27 mouse cellular contexts compared by ENCODE assay signal in the genomic region with DNA sequence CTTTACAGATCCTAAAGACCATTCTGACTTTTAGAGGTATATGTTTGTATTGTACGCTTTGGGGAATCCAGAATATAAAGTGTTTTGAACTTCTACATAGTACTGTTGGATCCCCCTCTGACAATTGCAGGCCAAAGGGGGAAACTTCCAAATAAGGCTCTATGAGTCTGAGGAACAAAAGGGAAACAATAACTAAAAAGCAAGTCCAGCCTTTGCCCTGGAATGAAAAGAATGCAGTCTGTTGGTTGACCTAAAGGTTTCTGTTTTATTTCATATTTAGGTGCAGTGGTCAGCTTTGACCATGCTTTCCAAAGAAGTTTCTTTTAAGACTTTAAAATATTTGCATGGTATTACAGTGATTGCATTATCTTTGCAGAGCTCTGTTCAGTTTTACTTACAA.
A peak's percentile ranks its signal among the peaks of the same experiment; 100 is the strongest.
DNase-seq lines count a peak whose midpoint lies in the region; ATAC-seq and TF ChIP-seq lines count a peak whose summit lies in the region.
"Had no signal": no experiment of that assay in that cellular context is flagged by ENCODE, and none has a peak within 500 bp of the region (broad histone marks: within the 10 kb centered on the region; RNA-seq: fewer than 3 reads in every experiment).

No protein-coding gene starts in this region.

- H3ac ChIP-seq in myocyte (ENCODE audit: control insufficient read depth, insufficient read length), result no peak overlapping the region

- no peaks in the 10 kb centered on the region for H3K9me3 ChIP-seq in heart, embryonic 13.5 days
- no peaks in the 10 kb centered on the region for H3K9me3 ChIP-seq in heart, embryonic 11.5 days (replicated peaks; ENCODE audit: control insufficient read depth, low read length)
- no peaks in the 10 kb centered on the region for H3K9me3 ChIP-seq in kidney, postnatal 0 days (replicated peaks; ENCODE audit: low read length)
- H3K9me3 ChIP-seq in hindbrain, embryonic 16.5 days (ENCODE audit: control insufficient read depth, low read length), result no peaks in the 10 kb centered on the region
- H3K9me3 ChIP-seq: embryonic facial prominence, embryonic 10.5 days; embryonic facial prominence, embryonic 12.5 days; forebrain, embryonic 10.5 days; forebrain, embryonic 12.5 days; G1E had no signal

- no peaks in the 10 kb centered on the region for H3K36me3 ChIP-seq in heart, embryonic 13.5 days
- no peaks in the 10 kb centered on the region for H3K36me3 ChIP-seq in heart, embryonic 11.5 days (ENCODE audit: control insufficient read depth, insufficient read depth, low read length)
- H3K36me3 ChIP-seq in kidney, postnatal 0 days (ENCODE audit: insufficient read depth, low read length), result no peaks in the 10 kb centered on the region
- no peaks in the 10 kb centered on the region for H3K36me3 ChIP-seq in myocyte (ENCODE audit: control insufficient read depth, insufficient read depth)
- no peaks in the 10 kb centered on the region for H3K36me3 ChIP-seq in hindbrain, embryonic 16.5 days (ENCODE audit: control insufficient read depth, insufficient read depth, low read length)
- H3K36me3 ChIP-seq: embryonic facial prominence, embryonic 10.5 days; embryonic facial prominence, embryonic 12.5 days; forebrain, embryonic 10.5 days; forebrain, embryonic 12.5 days had no signal

- H3K27ac ChIP-seq in heart, embryonic 13.5 days (replicated peaks), result peak overlapping the region; percentile 22; the same call in 1 of the 2 replicates
- no peak overlapping the region for H3K27ac ChIP-seq in heart, embryonic 11.5 days (ENCODE audit: low read depth, low read length)
- no peak overlapping the region for H3K27ac ChIP-seq in kidney, postnatal 0 days
- H3K27ac ChIP-seq in hindbrain, embryonic 16.5 days (ENCODE audit: low read depth, low read length), result no peak overlapping the region
- H3K27ac ChIP-seq: embryonic facial prominence, embryonic 10.5 days; embryonic facial prominence, embryonic 12.5 days; forebrain, embryonic 10.5 days; forebrain, embryonic 12.5 days had no signal

- TF ChIP-seq POLR2A in myocyte (IDR thresholded peaks at IDR 0.05; ENCODE audit: insufficient read length, low read depth), result no peak

- no peak overlapping the region for H3K9ac ChIP-seq in heart, embryonic 13.5 days
- no peak overlapping the region for H3K9ac ChIP-seq in heart, embryonic 11.5 days (ENCODE audit: low read depth, low read length)
- no peak overlapping the region for H3K9ac ChIP-seq in kidney, postnatal 0 days (ENCODE audit: low read depth, low read length)
- no peak overlapping the region for H3K9ac ChIP-seq in hindbrain, embryonic 16.5 days (ENCODE audit: low read depth, low read length)
- H3K9ac ChIP-seq: embryonic facial prominence, embryonic 12.5 days; forebrain, embryonic 12.5 days had no signal

- H3K4me3 ChIP-seq in heart, embryonic 13.5 days, result no peak overlapping the region
- H3K4me3 ChIP-seq in heart, embryonic 11.5 days (ENCODE audit: low read depth, low read length), result no peak overlapping the region
- H3K4me3 ChIP-seq in kidney, postnatal 0 days (replicated peaks; ENCODE audit: low read depth, low read length), result no peak overlapping the region
- no peak overlapping the region for H3K4me3 ChIP-seq in myocyte
- no peak overlapping the region for H3K4me3 ChIP-seq in hindbrain, embryonic 16.5 days (ENCODE audit: low read length)
- H3K4me3 ChIP-seq: embryonic facial prominence, embryonic 10.5 days; embryonic facial prominence, embryonic 12.5 days; erythroblast, embryonic 14.5 days; forebrain, embryonic 10.5 days; forebrain, embryonic 12.5 days had no signal

- no peak overlapping the region for H3K4me2 ChIP-seq in heart, embryonic 13.5 days
- H3K4me2 ChIP-seq in heart, embryonic 11.5 days, result no peak overlapping the region
- H3K4me2 ChIP-seq in kidney, postnatal 0 days (ENCODE audit: low read length), result no peak overlapping the region
- peak overlapping the region; percentile 52 for H3K4me2 ChIP-seq in myocyte (ENCODE audit: low read depth)
- H3K4me2 ChIP-seq in hindbrain, embryonic 16.5 days (ENCODE audit: low read length), result no peak overlapping the region
- H3K4me2 ChIP-seq: embryonic facial prominence, embryonic 12.5 days; forebrain, embryonic 12.5 days had no signal

- peaks cover 100% of the 10 kb centered on the region for H3K79me2 ChIP-seq in myocyte (ENCODE audit: control insufficient read depth, insufficient read depth)

- no peak for TF ChIP-seq CTCF in kidney, postnatal 0 days (IDR thresholded peaks at IDR 0.05; ENCODE audit: low read depth)

- ATAC-seq in heart, embryonic 13.5 days (ENCODE audit: extremely low read depth, insufficient number of reproducible peaks, low FRiP score, low TSS enrichment), result no peak
- ATAC-seq in heart, embryonic 11.5 days (replicated peaks; ENCODE audit: insufficient number of reproducible peaks, low FRiP score, low TSS enrichment), result no peak
- ATAC-seq in kidney, postnatal 0 days (replicated peaks; ENCODE audit: low FRiP score, low read depth), result no peak
- no peak for ATAC-seq in hindbrain, embryonic 16.5 days
- ATAC-seq: CD4-positive, CD25-positive, alpha-beta regulatory T cell, adult 4 months; forebrain, embryonic 14.5 days; forebrain, embryonic 16.5 days had no signal

- peak; percentile 56 for DNase-seq in kidney, postnatal 0 days (ENCODE audit: low spot score)
- no peak for DNase-seq in kidney, postnatal 10 days
- DNase-seq in Muller cell, postnatal 12 days (ENCODE audit: inconsistent ontology term), result peak; percentile 55
- no peak for DNase-seq in thymus, postnatal 25 days
- DNase-seq: adrenal gland, adult 2 months; adrenal gland, postnatal 10 days; adrenal gland, postnatal 36 days; B cell, adult 2 months; cerebellum, adult 11-12 months; cerebellum, adult 2 months; cerebellum, adult 9-10 months; cerebellum, postnatal 10 days; cerebellum, postnatal 25 days had no signal

- 81% methylated on average over 1 of the region's 1 CpGs for whole genome bisulfite sequencing in heart, embryonic 13.5 days
- 78% methylated on average over 1 of the region's 1 CpGs for WGBS in heart, embryonic 11.5 days (ENCODE audit: insufficient replicate concordance)
- WGBS in kidney, postnatal 0 days, result 76% methylated on average over 1 of the region's 1 CpGs
- WGBS in hindbrain, embryonic 16.5 days, result 85% methylated on average over 1 of the region's 1 CpGs

- peaks cover 25% of the 10 kb centered on the region for H3K4me1 ChIP-seq in heart, embryonic 13.5 days
- H3K4me1 ChIP-seq in heart, embryonic 11.5 days (ENCODE audit: control insufficient read depth, insufficient read depth, low read length), result peaks cover 11% of the 10 kb centered on the region
- H3K4me1 ChIP-seq in kidney, postnatal 0 days (replicated peaks; ENCODE audit: insufficient read depth, low read length), result no peaks in the 10 kb centered on the region
- H3K4me1 ChIP-seq in hindbrain, embryonic 16.5 days (ENCODE audit: control insufficient read depth, insufficient read depth, low read depth, low read length), result no peaks in the 10 kb centered on the region
- H3K4me1 ChIP-seq: embryonic facial prominence, embryonic 12.5 days; forebrain, embryonic 12.5 days had no signal

- H3K27me3 ChIP-seq in heart, embryonic 13.5 days (replicated peaks), result no peaks in the 10 kb centered on the region
- no peaks in the 10 kb centered on the region for H3K27me3 ChIP-seq in heart, embryonic 11.5 days (ENCODE audit: control insufficient read depth, insufficient read depth, low read length)
- no peaks in the 10 kb centered on the region for H3K27me3 ChIP-seq in kidney, postnatal 0 days (ENCODE audit: insufficient read depth, low read length)
- no peaks in the 10 kb centered on the region for H3K27me3 ChIP-seq in myocyte (ENCODE audit: control insufficient read depth, insufficient read depth, insufficient read length)
- H3K27me3 ChIP-seq in hindbrain, embryonic 16.5 days (replicated peaks; ENCODE audit: control insufficient read depth, insufficient read depth, low read length), result no peaks in the 10 kb centered on the region
- H3K27me3 ChIP-seq: CH12.LX; embryonic facial prominence, embryonic 12.5 days; forebrain, embryonic 12.5 days had no signal

TF ChIP-seq in myocyte, 11 proteins besides CTCF, POLR2A, EP300 and RAD21:
- TF ChIP-seq USF1 (IDR thresholded peaks at IDR 0.05; ENCODE audit: low read depth) (no peak), SRF (IDR thresholded peaks at IDR 0.05; ENCODE audit: control insufficient read depth, insufficient read length, low read depth) (no peak), TCF3 (IDR thresholded peaks at IDR 0.05; ENCODE audit: insufficient read length, low read depth) (no peak), REST (IDR thresholded peaks at IDR 0.05; ENCODE audit: insufficient read depth, insufficient read length) (no peak), E2F4 (IDR thresholded peaks at IDR 0.05; ENCODE audit: insufficient read depth) (no peak), MYOD1 (IDR thresholded peaks at IDR 0.05; ENCODE audit: control insufficient read depth in 1 of 3, insufficient read length in 2 of 3, low read depth in 2 of 3) (no peak), CEBPB (IDR thresholded peaks at IDR 0.05; ENCODE audit: insufficient read depth, poor library complexity, severe bottlenecking) (no peak), POLR2AphosphoS2 (IDR thresholded peaks at IDR 0.05; ENCODE audit: insufficient read length, low read depth) (no peak), TCF12 (IDR thresholded peaks at IDR 0.05; ENCODE audit: insufficient read depth, poor library complexity, severe bottlenecking) (no peak), MAX (IDR thresholded peaks at IDR 0.05; ENCODE audit: low read depth) (no peak), MYOG (IDR thresholded peaks at IDR 0.05; ENCODE audit: control insufficient read depth in 1 of 3, insufficient read depth in 1 of 3, insufficient read length in 2 of 3, low read depth in 2 of 3) (no peak)

Comparison
In these comparisons a context has a peak if more than half of its experiments do, and no peak if none do; other contexts are left out.
1. DNase-seq: peak in kidney, postnatal 0 days (single experiment) and Muller cell, postnatal 12 days (single experiment); none in kidney, postnatal 10 days (single experiment) and thymus, postnatal 25 days (single experiment).